Mouse (Mus musculus) inflammation-experienced regulatory T-cells, adult 6 months (primary cell): ENCODE data around the gene Lao1. TPM values are rescaled to one million over a fixed set of nuclear protein-coding genes. Genes with fewer than 3 reads are reported as not detected.
"Not testable (repeated sequence)": the region's sequence is repeated elsewhere in the genome, so short reads cannot be mapped to it uniquely, and the experiment has no call there.

ENCODE experiments used
- ATAC-seq: one replicate; pipeline ENCODE4 v1.8.0; 2017
- polyA plus RNA-seq, 3 experiments: library from polyadenylated mRNA; unstranded; fragments of 100-300 nt; shearing (Covaris generic); gene quantifications; one replicate each; pipeline ENCODE4 v1.2.1; 2017

Gene Lao1
- polyA plus RNA-seq = not detected

DNA sequence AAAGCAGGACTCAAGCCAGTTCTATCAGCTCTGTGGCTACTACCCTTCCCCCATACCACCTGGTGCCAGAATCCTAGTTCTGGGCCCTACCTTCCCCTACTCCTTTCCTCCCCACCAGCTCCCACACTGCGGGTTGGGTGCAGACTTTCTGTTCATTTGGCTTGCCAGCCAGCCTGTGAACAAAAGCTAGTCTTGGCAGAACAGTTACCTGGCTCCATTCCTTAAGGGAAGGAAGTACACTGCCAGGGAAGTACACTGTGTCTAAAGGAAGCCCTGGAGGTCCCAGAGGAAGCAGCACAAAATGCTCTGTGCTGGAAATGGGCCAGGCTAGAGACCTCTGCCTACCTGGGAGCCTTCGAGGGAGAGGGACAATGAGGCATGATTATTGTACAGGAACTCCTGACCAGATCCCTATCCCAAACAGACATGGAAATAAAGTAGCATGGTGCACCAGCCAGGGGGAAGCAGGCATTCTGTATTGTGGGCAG lies at the start of gene Lao1:
Lao1 (plus strand) TSS at position 438 of the 488 bp plus-strand sequence.
- ATAC-seq = no peak

- ATAC-seq = not testable (repeated sequence)
Observed at GRCm38 (mm10) chr4:118917365-118917764, 44.0 kb upstream of the Lao1 start, which contains the start of gene Olfr1329. Gene Olfr1329 (minus strand): TSS chr4:118917465.

DNA sequence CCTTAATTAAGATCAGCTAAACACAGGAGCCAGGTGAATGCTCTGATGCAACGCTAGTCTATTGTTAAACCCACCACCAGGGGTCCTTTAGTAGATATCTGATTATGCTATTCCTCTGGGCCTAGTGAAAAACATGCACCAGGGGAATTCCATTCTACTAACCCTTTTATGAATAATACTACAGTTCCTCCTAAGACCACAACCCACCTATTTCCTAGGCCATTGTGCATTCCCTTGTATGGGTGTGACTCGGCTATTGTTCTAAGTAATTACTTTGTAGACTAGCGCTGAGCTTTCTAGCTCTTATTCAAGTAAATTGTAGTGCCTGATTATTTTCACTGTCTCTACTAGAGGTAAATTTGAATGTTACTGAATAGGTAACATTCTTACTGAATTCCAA lies 30.1 kb upstream of the Lao1 start:
- not testable (repeated sequence) for ATAC-seq

GRCm38 (mm10) chr4:118938512-118938911 lies 22.9 kb upstream of the Lao1 start, which contains the start of gene Olfr1328:
Gene Olfr1328 (minus strand): TSS chr4:118938612.
- ATAC-seq = no peak

GRCm38 (mm10) chr4:118958812-118959211 lies 2.6 kb upstream of the Lao1 start:
- ATAC-seq = no peak

- ATAC-seq = no peak
Observed at GRCm38 (mm10) chr4:118967711-118968110, 6.3 kb downstream of the Lao1 start.

GRCm38 (mm10) chr4:118973281-118973680 lies 11.9 kb downstream of the Lao1 start:
- no peak for ATAC-seq

- ATAC-seq = no peak
Observed at GRCm38 (mm10) chr4:118985291-118985690, 23.9 kb downstream of the Lao1 start.

DNA sequence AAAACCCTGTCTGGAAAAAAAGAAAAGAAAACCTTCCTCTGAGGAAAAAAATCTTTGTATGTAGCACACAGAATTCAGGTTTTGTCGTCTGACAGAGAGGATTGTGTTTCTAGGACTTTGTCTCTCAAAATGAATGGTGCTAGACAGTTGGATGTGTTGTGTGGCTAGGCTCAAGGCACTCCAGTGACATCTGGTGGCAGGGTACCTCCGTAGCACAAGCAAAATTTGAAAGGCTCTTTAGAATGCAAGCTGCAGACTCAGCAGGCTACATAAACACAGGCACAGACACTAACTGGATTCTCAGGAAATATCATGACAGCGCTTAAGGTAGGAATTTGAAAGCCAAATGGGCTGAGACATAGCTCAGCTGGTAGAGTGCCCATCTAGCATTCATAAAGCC lies 27.2 kb downstream of the Lao1 start:
- no peak for ATAC-seq

DNA sequence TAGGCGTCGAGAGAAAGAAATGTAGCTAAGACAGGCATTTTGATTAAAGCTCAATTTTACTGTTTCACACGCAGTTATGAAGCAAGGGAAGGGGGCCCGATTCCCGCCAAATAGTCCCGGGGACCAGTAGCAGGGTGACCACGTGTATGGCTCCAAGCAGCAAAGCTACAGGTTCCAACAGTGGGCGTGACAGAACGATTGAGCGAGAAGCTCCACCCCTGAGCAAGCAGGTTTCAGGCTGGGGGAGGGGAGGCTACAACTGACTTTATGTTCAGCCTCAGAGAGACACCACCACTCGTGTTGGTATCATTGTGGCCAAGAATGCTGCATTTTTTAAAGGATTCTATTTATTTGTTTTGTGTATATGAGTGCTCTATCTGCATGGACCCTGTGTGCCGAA lies 28.0 kb downstream of the Lao1 start:
- ATAC-seq = no peak

- no peak for ATAC-seq
Observed at GRCm38 (mm10) chr4:118991797-118992196, 30.4 kb downstream of the Lao1 start.

- no peak for ATAC-seq
Observed at GRCm38 (mm10) chr4:118997127-118997542, 35.8 kb downstream of the Lao1 start.

- peak; percentile 41 for ATAC-seq
Observed at GRCm38 (mm10) chr4:118999691-119000486, 38.5 kb downstream of the Lao1 start.

DNA sequence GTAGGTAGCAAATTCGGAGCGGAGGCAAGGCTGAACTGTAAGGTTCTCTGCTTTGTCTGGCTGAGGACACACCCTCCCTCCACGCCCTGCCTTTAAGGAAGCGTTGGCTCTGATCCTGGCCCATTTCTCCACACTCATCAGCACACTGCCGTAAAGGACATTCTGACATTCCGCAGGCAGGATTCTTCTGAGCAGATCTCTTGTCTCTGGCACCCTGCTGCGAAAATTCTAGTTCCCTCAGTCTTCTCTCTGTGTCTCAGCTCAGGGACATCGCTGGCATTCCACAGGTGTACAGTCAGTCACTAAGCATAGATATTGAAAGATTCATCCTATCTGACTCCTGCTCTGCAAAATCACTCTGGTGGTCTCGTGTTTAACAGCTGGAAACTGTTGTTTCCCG lies 40.3 kb downstream of the Lao1 start:
- no peak for ATAC-seq

GRCm38 (mm10) chr4:119002512-119002911 lies 41.1 kb downstream of the Lao1 start:
- no peak for ATAC-seq

GRCm38 (mm10) chr4:119004178-119004577 lies 42.8 kb downstream of the Lao1 start:
- ATAC-seq = no peak

- ATAC-seq = peak; percentile 89
Observed at GRCm38 (mm10) chr4:119004613-119005339, 43.4 kb downstream of the Lao1 start.

DNA sequence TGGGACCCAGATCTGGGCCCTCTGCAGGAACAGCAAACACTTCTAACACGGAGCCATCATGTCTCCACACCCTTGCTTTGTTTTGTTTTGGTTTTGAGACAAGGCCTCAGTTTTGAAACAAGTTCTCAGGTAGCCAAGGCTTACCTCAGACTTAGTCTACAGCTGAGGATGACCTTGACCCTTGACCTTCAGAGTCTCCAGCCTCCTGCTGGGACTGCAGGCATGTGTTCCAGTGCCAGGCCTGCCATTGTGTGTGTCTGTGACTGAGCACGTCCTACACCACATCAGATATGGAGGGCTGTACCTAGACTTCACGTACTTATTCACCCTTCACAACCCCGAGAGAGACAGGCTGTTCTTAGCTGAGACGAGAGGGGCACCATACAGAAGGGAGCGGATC lies 46.2 kb downstream of the Lao1 start:
- ATAC-seq = no peak

DNA sequence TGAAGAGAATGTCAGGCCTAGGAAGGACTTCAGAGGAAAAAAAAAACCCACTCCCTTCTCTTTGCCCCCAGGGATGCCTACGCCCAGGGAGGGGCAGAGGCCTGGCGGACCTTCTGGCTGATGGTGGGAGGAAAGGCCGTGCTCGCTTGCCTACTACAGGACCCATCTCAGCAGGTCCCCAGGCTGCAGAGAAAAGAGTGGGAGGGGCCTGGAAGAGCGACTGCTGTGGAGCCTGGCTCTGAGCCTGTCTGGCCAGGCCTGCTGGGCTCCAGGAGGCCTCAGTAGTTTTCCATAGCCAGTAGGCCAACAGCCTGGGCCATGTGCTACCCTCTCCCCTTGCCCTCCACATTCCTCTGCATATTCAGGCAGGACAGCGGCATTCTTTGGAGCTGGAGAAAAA lies 47.1 kb downstream of the Lao1 start:
- no peak for ATAC-seq

- ATAC-seq = no peak
Observed at GRCm38 (mm10) chr4:119009814-119010213, 48.4 kb downstream of the Lao1 start.

- ATAC-seq = no peak
Observed at GRCm38 (mm10) chr4:119011050-119011680, 49.8 kb downstream of the Lao1 start.

GRCm38 (mm10) chr4:119013031-119013430 lies 51.7 kb downstream of the Lao1 start:
- no peak for ATAC-seq

DNA sequence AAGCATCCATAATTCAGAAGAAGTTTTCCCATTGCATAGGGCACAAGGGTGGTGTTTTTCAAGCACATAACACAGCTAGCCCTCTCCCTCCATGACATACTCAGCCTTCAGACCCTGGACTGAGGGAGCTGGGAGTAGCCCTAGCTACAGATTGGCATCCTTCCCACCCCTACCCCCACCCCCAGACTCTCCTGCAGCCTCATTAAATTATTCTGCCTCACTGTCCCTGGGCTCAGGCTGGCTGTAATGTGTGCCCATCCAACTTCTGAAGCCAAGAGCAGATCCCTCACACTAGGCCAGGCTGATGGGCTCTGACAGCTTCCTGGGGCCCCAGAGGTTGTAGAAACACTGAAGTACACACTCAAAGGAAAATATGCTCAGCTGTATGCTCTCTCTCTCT lies 53.6 kb downstream of the Lao1 start:
- ATAC-seq = no peak
